Mouse (Mus musculus) liver, adult 2 months (tissue): ENCODE data around the gene Fto. TPM values are rescaled to one million over a fixed set of nuclear protein-coding genes. Genes with fewer than 3 reads are reported as not detected.

Experiments
- DNase-seq: peaks from one replicate; pipeline ENCODE4 v3.0.0-alpha.2; 2011; ENCODE audit warnings: low read depth, low spot score; ENCODE audit errors: extremely low read depth
- H3K27ac ChIP-seq: fragments of 200-500 bp; replicated peaks from 2 replicates; pipeline ENCODE4 v1.5.1; 2012; ENCODE audit warnings: low read depth, mild to moderate bottlenecking, control low read depth, inconsistent platforms, low read length; ENCODE audit not compliant: insufficient read depth
- H3K27me3 ChIP-seq: fragments of 200-500 bp; 2 replicates; pipeline ENCODE4 v1.6.1; 2012; ENCODE audit warnings: mild to moderate bottlenecking, moderate library complexity, low read length, inconsistent platforms; ENCODE audit not compliant: control insufficient read depth, insufficient read depth
- H3K36me3 ChIP-seq: fragments of 200-500 bp; 2 replicates; pipeline ENCODE4 v1.6.1; 2012; ENCODE audit warnings: low read length, inconsistent platforms; ENCODE audit not compliant: control insufficient read depth, insufficient read depth
- H3K4me1 ChIP-seq: fragments of 200-500 bp; 2 replicates; pipeline ENCODE4 v1.6.1; 2011; ENCODE audit warnings: low read length; ENCODE audit not compliant: control insufficient read depth, insufficient read depth
- H3K4me3 ChIP-seq: fragments of 200-500 bp; 2 replicates; pipeline ENCODE4 v1.5.1; 2011; ENCODE audit warnings: low read depth, mild to moderate bottlenecking, control low read depth, low read length, moderate library complexity; ENCODE audit not compliant: insufficient read depth
- H3K79me2 ChIP-seq: fragments of 200-500 bp; 2 replicates; pipeline ENCODE4 v1.6.1; 2012; ENCODE audit warnings: inconsistent platforms, mild to moderate bottlenecking, low read length, moderate library complexity; ENCODE audit not compliant: control insufficient read depth, insufficient read depth
- H3K9ac ChIP-seq: fragments of 200-500 bp; 2 replicates; pipeline ENCODE4 v1.6.1; 2012; ENCODE audit warnings: low read depth, mild to moderate bottlenecking, control low read depth, inconsistent platforms, low read length
- CTCF ChIP-seq: fragments of 200-500 bp; IDR thresholded peaks from 2 replicates; pipeline ENCODE4 v1.5.1; 2011; ENCODE audit warnings: low read depth, low read length, control low read depth
- POLR2A ChIP-seq: fragments of 200-500 bp; IDR thresholded peaks from 2 replicates; pipeline ENCODE4 v1.6.1; 2011; ENCODE audit warnings: low read length, control low read depth; ENCODE audit not compliant: insufficient read depth; ENCODE audit errors: extremely low read depth
- WGBS: fragments of 180-500 bp; shearing (Covaris S2); methylation state at CpG from one replicate; pipeline ENCODE4 v1.1.7; 2018; 5-methylcytosine and 5-hydroxymethylcytosine counted together
- polyA plus RNA-seq: library from polyadenylated mRNA; depleted of rRNA; stranded (reverse); fragments of >200 nt; gene quantifications from 2 replicates; pipeline ENCODE4 v1.2.3, GENCODE M21; 2012
- total RNA-seq: library from RNA; depleted of rRNA; stranded (reverse); fragments of >200 nt; gene quantifications from 2 replicates; pipeline ENCODE4 v1.2.3, GENCODE M21; 2014

Fto gene
- total and polyA plus RNA-seq, 2 experiments: 14.1 to 15.6 TPM

- Histone ChIP-seq H3K27ac (no peak overlapping the region), H3K9ac (no peak overlapping the region), H3K4me1 (no peaks in the 10 kb centered on the region), H3K27me3 (no peaks in the 10 kb centered on the region), H3K79me2 (no peaks in the 10 kb centered on the region), H3K4me3 (no peak overlapping the region), H3K36me3 (peaks cover 6% of the 10 kb centered on the region; the same call in 1 of the 2 replicates)
- 94% methylated on average over 2 of the region's 2 CpGs for WGBS
- no peak for DNase-seq
- TF ChIP-seq POLR2A: no peak
- peak; percentile 15; the same call in 1 of the 2 replicates for TF ChIP-seq CTCF
These were observed 37.0 kb upstream of the Fto start for GRCm38 (mm10) chr8:91276337-91276736.

- Histone ChIP-seq H3K27me3 (no peaks in the 10 kb centered on the region), H3K27ac (no peak overlapping the region), H3K4me3 (no peak overlapping the region), H3K79me2 (no peaks in the 10 kb centered on the region), H3K4me1 (no peaks in the 10 kb centered on the region), H3K36me3 (peaks cover 6% of the 10 kb centered on the region; the same call in 1 of the 2 replicates), H3K9ac (no peak overlapping the region)
- WGBS: 93% methylated on average over 5 of the region's 5 CpGs
- no peak for TF ChIP-seq CTCF
- TF ChIP-seq POLR2A: no peak
- DNase-seq: no peak
These were observed 35.3 kb upstream of the Fto start for GRCm38 (mm10) chr8:91278060-91278459.

- Histone ChIP-seq H3K9ac (no peak overlapping the region), H3K27ac (no peak overlapping the region), H3K79me2 (no peaks in the 10 kb centered on the region), H3K27me3 (no peaks in the 10 kb centered on the region), H3K4me1 (no peaks in the 10 kb centered on the region), H3K4me3 (no peak overlapping the region), H3K36me3 (no peaks in the 10 kb centered on the region)
- TF ChIP-seq CTCF (no peak), POLR2A (no peak)
- no peak for DNase-seq
- WGBS: 93% methylated on average over 11 of the region's 11 CpGs
These were observed 32.7 kb upstream of the Fto start for GRCm38 (mm10) chr8:91280467-91281212.

GRCm38 (mm10) chr8:91281545-91281944 lies 31.8 kb upstream of the Fto start:
- H3K36me3 ChIP-seq: no peaks in the 10 kb centered on the region
- H3K27me3 ChIP-seq: no peaks in the 10 kb centered on the region
- no peak overlapping the region for H3K27ac ChIP-seq
- WGBS: 91% methylated on average over 8 of the region's 8 CpGs
- no peaks in the 10 kb centered on the region for H3K4me1 ChIP-seq
- no peak overlapping the region for H3K9ac ChIP-seq
- no peak for DNase-seq
- no peaks in the 10 kb centered on the region for H3K79me2 ChIP-seq
- no peak overlapping the region for H3K4me3 ChIP-seq
- TF ChIP-seq CTCF: no peak
- TF ChIP-seq POLR2A: no peak

- Histone ChIP-seq H3K36me3 (0 out of 2 replicates have a peak, but pooled peaks cover 2% of the 10 kb centered on the region), H3K9ac (no peak overlapping the region), H3K27ac (no peak overlapping the region), H3K27me3 (no peaks in the 10 kb centered on the region), H3K4me1 (no peaks in the 10 kb centered on the region), H3K4me3 (no peak overlapping the region), H3K79me2 (no peaks in the 10 kb centered on the region)
- no peak for DNase-seq
- 92% methylated on average over 5 of the region's 5 CpGs for WGBS
- TF ChIP-seq POLR2A: no peak
- TF ChIP-seq CTCF: no peak
These were observed 30.7 kb upstream of the Fto start for GRCm38 (mm10) chr8:91282655-91283054.

GRCm38 (mm10) chr8:91283815-91284214 lies 29.5 kb upstream of the Fto start:
- Histone ChIP-seq H3K4me3 (no peak overlapping the region), H3K4me1 (no peaks in the 10 kb centered on the region), H3K9ac (no peak overlapping the region), H3K27me3 (no peaks in the 10 kb centered on the region), H3K79me2 (no peaks in the 10 kb centered on the region), H3K27ac (no peak overlapping the region), H3K36me3 (0 out of 2 replicates have a peak, but pooled peaks cover 2% of the 10 kb centered on the region)
- TF ChIP-seq POLR2A (no peak), CTCF (no peak)
- no peak for DNase-seq
- WGBS: 84% methylated on average over 1 of the region's 1 CpGs
